Mouse (Mus musculus) kidney, adult 2 months (tissue): ENCODE data around the gene Ccdc33. TPM values are rescaled to one million over a fixed set of nuclear protein-coding genes. Genes with fewer than 3 reads are reported as not detected.

Source experiments
- DNase-seq: peaks from one replicate; pipeline ENCODE4 v3.0.0; 2021
- H3K27ac ChIP-seq: fragments of 200-500 bp; 2 replicates; pipeline ENCODE4 v1.5.1; 2012; ENCODE audit warnings: low read depth, low read length, control low read depth, inconsistent platforms; ENCODE audit not compliant: insufficient read depth
- H3K27me3 ChIP-seq: fragments of 200-500 bp; replicated peaks from 2 replicates; pipeline ENCODE4 v1.6.1; 2012; ENCODE audit warnings: mild to moderate bottlenecking, moderate library complexity, low read length, inconsistent platforms; ENCODE audit not compliant: control insufficient read depth, insufficient read depth
- H3K36me3 ChIP-seq: fragments of 200-500 bp; 2 replicates; pipeline ENCODE4 v1.6.1; 2012; ENCODE audit warnings: mild to moderate bottlenecking, moderate library complexity, low read length, inconsistent platforms; ENCODE audit not compliant: control insufficient read depth, insufficient read depth
- H3K4me1 ChIP-seq: fragments of 200-500 bp; 2 replicates; pipeline ENCODE4 v1.6.1; 2011; ENCODE audit warnings: low read length; ENCODE audit not compliant: control insufficient read depth, insufficient read depth
- H3K4me3 ChIP-seq: fragments of 200-500 bp; 2 replicates; pipeline ENCODE4 v1.5.1; 2011; ENCODE audit warnings: mild to moderate bottlenecking, low read depth, low read length, control low read depth; ENCODE audit not compliant: insufficient read depth
- CTCF ChIP-seq: fragments of 200-500 bp; conservative IDR thresholded peaks from 2 replicates; pipeline ENCODE4 v1.5.1; 2011; ENCODE audit warnings: low read depth, mild to moderate bottlenecking, control low read depth, low read length, moderate library complexity, mixed read lengths; ENCODE audit not compliant: insufficient read depth, insufficient read length
- POLR2A ChIP-seq: fragments of 200-500 bp; IDR thresholded peaks from one replicate; pipeline ENCODE4 v1.6.1; 2011; ENCODE audit warnings: low read depth, low read length, control low read depth
- WGBS: fragments of 180-500 bp; shearing (Covaris S2); methylation state at CpG from one replicate; pipeline ENCODE4 v1.1.7; 2018; 5-methylcytosine and 5-hydroxymethylcytosine counted together
- polyA plus RNA-seq: library from polyadenylated mRNA; depleted of rRNA; stranded (reverse); fragments of >200 nt; gene quantifications from 2 replicates; pipeline ENCODE4 v1.2.3, GENCODE M21; 2012

Gene Ccdc33
- polyA plus RNA-seq, 1 experiment, result not detected

DNA sequence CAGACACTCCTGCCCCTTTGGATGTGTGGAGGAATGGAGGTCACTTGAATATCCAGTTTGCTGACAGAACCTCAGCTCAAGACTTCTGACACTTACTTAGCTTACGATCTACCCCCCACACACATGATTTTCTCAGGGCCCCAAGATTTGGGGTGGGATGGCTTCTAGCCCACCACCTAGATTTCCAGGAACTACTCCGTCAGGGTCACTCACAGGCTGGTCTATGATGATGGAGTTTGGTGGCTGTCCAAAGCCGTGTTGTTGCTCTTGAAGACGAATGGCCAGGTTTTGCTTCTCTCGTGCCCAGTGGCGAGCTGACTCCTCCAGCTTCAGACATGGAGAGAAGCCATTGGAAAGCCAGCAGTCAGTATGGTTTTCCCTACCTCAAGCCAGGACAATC lies 89.0 kb downstream of the Ccdc33 start:
- Histone ChIP-seq H3K27me3 (no peaks in the 10 kb centered on the region), H3K4me1 (no peaks in the 10 kb centered on the region), H3K36me3 (no peaks in the 10 kb centered on the region), H3K27ac (no peak overlapping the region), H3K4me3 (no peak overlapping the region)
- DNase-seq, result no peak
- TF ChIP-seq POLR2A (no peak), CTCF (no peak)
- WGBS, result 93% methylated on average over 6 of the region's 6 CpGs

DNA sequence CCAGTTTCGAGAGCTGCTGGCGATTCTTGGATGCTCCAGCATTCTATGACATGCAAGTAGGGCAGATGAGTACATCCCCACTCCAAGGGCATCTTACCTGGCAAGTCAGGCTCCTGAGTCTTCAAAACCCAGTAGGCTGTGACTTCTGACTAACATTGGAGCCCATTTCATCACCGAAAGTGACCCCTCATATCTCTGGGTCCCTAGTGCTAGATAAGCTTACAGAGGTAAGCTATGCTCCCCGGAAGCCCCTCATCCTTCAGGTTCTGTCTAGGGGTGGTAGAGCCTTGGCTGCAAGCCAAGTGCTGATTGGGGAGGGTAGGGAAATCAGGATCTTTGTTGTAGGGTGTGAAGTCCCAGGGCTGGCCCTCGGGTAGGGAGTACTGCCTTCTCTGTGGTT lies 89.8 kb downstream of the Ccdc33 start:
- no peak for DNase-seq
- no peak for TF ChIP-seq CTCF
- no peak for TF ChIP-seq POLR2A
- no peak overlapping the region for H3K4me3 ChIP-seq
- H3K4me1 ChIP-seq, result no peaks in the 10 kb centered on the region
- no peak overlapping the region for H3K27ac ChIP-seq
- no peaks in the 10 kb centered on the region for H3K36me3 ChIP-seq
- no peaks in the 10 kb centered on the region for H3K27me3 ChIP-seq
- WGBS, result 71% methylated on average over 5 of the region's 5 CpGs

DNA sequence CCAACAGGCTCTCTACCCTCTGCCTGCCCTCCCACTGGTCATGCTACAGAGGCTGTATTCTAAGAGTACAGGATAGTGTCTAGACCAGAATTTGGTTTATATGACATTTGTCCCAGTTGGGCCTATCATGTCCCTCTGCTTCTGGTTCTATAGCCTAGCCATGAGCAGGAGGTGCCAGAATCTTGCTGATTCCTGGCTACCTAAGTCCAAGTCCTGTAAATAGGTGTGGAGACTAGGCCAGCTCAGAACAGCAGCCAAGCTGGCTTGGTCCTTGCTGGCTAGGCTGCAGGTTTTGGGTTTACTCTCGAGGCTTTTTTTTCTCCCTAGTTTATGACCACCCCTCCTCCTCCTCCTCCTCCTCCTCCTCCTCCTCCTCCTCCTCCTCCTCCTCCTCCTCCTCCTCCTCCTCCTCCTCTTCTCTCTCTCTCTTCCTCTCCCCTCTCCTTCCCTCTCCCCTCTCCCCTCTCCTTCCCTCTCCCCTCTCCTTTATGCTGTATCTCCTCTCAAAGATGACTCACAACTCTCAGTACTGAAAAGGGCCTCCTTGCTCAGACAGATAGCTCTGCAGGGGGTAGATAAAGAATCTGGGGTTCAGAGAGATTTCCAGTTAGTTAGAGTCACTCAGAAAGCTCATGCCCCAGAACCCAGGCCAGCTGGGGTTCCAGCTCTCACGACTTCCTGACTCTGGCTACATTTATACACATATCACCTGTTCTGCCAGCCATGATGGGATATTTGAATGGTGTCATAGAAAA lies 91.0 kb downstream of the Ccdc33 start:
- Histone ChIP-seq H3K4me1 (no peaks in the 10 kb centered on the region), H3K27me3 (no peaks in the 10 kb centered on the region), H3K4me3 (no peak overlapping the region), H3K27ac (no peak overlapping the region), H3K36me3 (no peaks in the 10 kb centered on the region)
- WGBS, result 37% methylated on average over 2 of the region's 2 CpGs
- TF ChIP-seq CTCF, result no peak
- DNase-seq, result no peak

DNA sequence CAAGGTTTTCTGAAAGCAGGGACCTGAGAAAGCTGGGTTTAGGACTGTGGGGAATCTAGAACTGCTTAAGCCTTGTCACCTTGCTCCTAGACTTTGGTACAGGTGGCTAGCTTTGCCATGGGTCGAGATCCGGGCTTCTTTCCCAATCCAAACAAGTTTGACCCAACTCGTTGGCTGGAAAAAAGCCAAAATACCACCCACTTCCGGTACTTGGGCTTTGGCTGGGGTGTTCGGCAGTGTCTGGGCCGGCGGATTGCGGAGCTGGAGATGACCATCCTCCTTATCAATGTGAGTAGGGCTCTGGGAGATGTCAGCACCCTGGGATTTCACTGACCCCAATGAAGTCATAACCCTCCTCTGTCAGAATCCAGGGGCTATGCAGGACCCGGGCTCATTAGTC lies 92.6 kb downstream of the Ccdc33 start:
- no peak overlapping the region for H3K27ac ChIP-seq
- H3K27me3 ChIP-seq, result no peaks in the 10 kb centered on the region
- DNase-seq, result no peak
- TF ChIP-seq CTCF (no peak), POLR2A (no peak)
- H3K36me3 ChIP-seq, result no peaks in the 10 kb centered on the region
- no peaks in the 10 kb centered on the region for H3K4me1 ChIP-seq
- H3K4me3 ChIP-seq, result no peak overlapping the region
- WGBS, result 80% methylated on average over 9 of the region's 9 CpGs

DNA sequence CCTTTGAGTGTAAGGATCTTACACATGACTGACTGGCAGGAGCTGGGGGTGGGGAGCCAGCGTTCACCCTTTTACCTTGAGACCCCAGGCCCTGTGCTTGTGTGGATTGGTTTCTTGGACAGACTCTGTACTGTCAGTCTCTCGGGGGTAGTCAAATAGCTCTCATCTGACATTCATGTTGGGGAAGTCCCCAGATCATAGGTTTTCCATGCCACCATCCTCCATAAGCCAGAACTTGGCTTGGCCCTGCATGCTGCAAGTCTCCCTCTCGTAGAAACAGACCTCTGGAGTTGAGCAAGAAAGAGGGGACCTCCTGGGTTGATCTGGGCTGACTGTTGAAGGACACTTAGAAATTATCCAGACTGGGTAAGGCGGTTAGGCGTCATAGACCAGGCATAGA lies 100.2 kb downstream of the Ccdc33 start:
- no peak overlapping the region for H3K27ac ChIP-seq
- H3K4me1 ChIP-seq, result 0 out of 2 replicates have a peak, but pooled peaks cover 2% of the 10 kb centered on the region
- H3K36me3 ChIP-seq, result no peaks in the 10 kb centered on the region
- DNase-seq, result no peak
- no peak for TF ChIP-seq POLR2A
- no peak for TF ChIP-seq CTCF
- 89% methylated on average over 5 of the region's 5 CpGs for WGBS
- H3K27me3 ChIP-seq, result no peaks in the 10 kb centered on the region
- no peak overlapping the region for H3K4me3 ChIP-seq

DNA sequence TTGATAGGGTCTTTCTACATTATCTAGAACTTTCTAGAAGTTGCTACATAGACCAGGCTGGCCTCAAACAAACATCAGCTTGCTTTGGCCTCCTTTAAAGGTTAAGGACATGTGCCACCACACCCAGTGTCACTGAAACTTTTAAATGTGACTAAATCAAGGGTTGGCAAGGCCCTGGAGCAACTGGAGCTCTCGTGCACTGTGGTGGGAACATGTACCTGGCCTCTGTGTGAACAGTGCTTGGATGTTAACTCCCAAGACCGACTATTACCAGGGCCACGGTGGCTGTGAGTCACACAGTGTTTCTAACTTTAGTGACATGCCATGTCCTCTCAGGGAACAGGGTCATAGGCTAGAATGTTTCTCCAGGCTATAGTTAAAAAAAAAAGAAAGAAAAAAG lies 101.7 kb downstream of the Ccdc33 start:
- WGBS, result 65% methylated on average over 3 of the region's 3 CpGs
- Histone ChIP-seq H3K36me3 (no peaks in the 10 kb centered on the region), H3K4me1 (0 out of 2 replicates have a peak, but pooled peaks cover 2% of the 10 kb centered on the region), H3K27ac (no peak overlapping the region), H3K27me3 (no peaks in the 10 kb centered on the region), H3K4me3 (no peak overlapping the region)
- DNase-seq, result no peak
- TF ChIP-seq POLR2A, result no peak
- no peak for TF ChIP-seq CTCF

DNA sequence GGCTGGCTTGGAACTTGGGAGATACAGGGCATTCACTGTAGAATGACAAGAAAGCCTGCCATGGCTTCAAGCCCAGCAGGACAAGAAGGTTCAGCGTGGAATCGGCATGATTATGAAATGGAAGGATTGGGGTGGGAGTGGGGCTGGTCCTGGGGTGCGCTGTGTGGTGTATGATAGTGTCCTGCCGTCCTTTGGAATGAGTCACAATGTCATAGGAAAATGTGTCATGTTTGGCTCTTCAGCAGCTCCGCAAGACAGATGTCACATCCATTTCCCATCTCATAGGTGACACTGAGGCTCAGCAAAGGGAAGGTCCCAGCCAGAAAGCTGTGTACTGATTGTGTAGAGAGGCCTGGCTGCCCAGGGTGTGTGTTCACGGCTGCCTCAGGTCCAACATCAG lies 102.8 kb downstream of the Ccdc33 start:
- Histone ChIP-seq H3K36me3 (no peaks in the 10 kb centered on the region), H3K27me3 (no peaks in the 10 kb centered on the region), H3K27ac (no peak overlapping the region), H3K4me3 (no peak overlapping the region), H3K4me1 (0 out of 2 replicates have a peak, but pooled peaks cover 2% of the 10 kb centered on the region)
- no peak for TF ChIP-seq POLR2A
- DNase-seq, result no peak
- WGBS, result 91% methylated on average over 6 of the region's 6 CpGs
